Mouse (Mus musculus) liver, postnatal 0 days (tissue): ENCODE measurements around the gene Ttc34. TPM values are rescaled to one million over a fixed set of nuclear protein-coding genes. Genes with fewer than 3 reads are reported as not detected.

Experiments
- ATAC-seq: fragments of 200-750 bp; cut with Nextera tagmentation; 2 replicates; pipeline ENCODE4 v1.8.0; 2017; ENCODE audit warnings: mild to moderate bottlenecking, moderate library complexity
- DNase-seq: peaks from one replicate; pipeline ENCODE4 v3.0.0-alpha.2; 2016
- H3K27ac ChIP-seq: fragments of 300-500 bp; sonication (generic); 2 replicates; pipeline ENCODE4 v1.5.1; 2014; ENCODE audit warnings: antibody characterized with exemption, moderate library complexity, mild to moderate bottlenecking, low read depth
- H3K27me3 ChIP-seq: fragments of 300-500 bp; sonication (generic); 2 replicates; pipeline ENCODE4 v1.6.1; 2014; ENCODE audit warnings: low read length, control low read depth, mixed read lengths; ENCODE audit not compliant: insufficient read depth
- H3K36me3 ChIP-seq: fragments of 300-500 bp; sonication (generic); replicated peaks from 2 replicates; pipeline ENCODE4 v1.6.1; 2014; ENCODE audit warnings: mild to moderate bottlenecking, control low read depth, low read length, moderate library complexity, mixed read lengths; ENCODE audit not compliant: insufficient read depth
- H3K4me1 ChIP-seq: fragments of 300-500 bp; sonication (generic); 2 replicates; pipeline ENCODE4 v1.6.1; 2014; ENCODE audit warnings: antibody characterized with exemption, mild to moderate bottlenecking, control low read depth; ENCODE audit not compliant: insufficient read depth
- H3K4me2 ChIP-seq: fragments of 300-500 bp; sonication (generic); 2 replicates; pipeline ENCODE4 v1.6.1; 2014; ENCODE audit warnings: low read depth, mild to moderate bottlenecking, low read length, moderate library complexity, mixed read lengths
- H3K4me3 ChIP-seq: fragments of 300-500 bp; sonication (generic); 2 replicates; pipeline ENCODE4 v1.5.1; 2014; ENCODE audit warnings: low read depth, low read length
- H3K9ac ChIP-seq: fragments of 300-500 bp; sonication (generic); replicated peaks from 2 replicates; pipeline ENCODE4 v1.6.1; 2014; ENCODE audit warnings: mild to moderate bottlenecking, moderate library complexity
- H3K9me3 ChIP-seq: fragments of 300-500 bp; sonication (generic); 2 replicates; pipeline ENCODE4 v1.6.1; 2016; ENCODE audit warnings: mild to moderate bottlenecking, control low read depth, low read length, mixed read lengths
- CTCF ChIP-seq: sonication (generic); IDR thresholded peaks from 2 replicates; pipeline ENCODE4 v1.5.1; 2016; ENCODE audit warnings: antibody characterized with exemption, low read depth
- EP300 ChIP-seq: IDR thresholded peaks from 2 replicates; pipeline ENCODE4 v1.6.1; 2016; ENCODE audit warnings: antibody characterized with exemption, low read depth, mild to moderate bottlenecking
- WGBS: fragments of 180-500 bp; shearing (Covaris S2); extraction: QIAGEN DNeasy Blood & Tissue Kit; methylation state at CpG from one replicate; pipeline ENCODE4 v1.1.7; 2014; ENCODE audit not compliant: insufficient replicate concordance; 5-methylcytosine and 5-hydroxymethylcytosine counted together
- polyA plus RNA-seq: library from polyadenylated mRNA; unstranded; fragments of >200 nt; fragmentation: Nextera tagmentation; extraction: Ambion mirVana; gene quantifications from 2 replicates; pipeline ENCODE4 v1.2.1, GENCODE M21; 2015

Gene Ttc34
- polyA plus RNA-seq, 1 experiment from 2014 or later: not detected

DNA sequence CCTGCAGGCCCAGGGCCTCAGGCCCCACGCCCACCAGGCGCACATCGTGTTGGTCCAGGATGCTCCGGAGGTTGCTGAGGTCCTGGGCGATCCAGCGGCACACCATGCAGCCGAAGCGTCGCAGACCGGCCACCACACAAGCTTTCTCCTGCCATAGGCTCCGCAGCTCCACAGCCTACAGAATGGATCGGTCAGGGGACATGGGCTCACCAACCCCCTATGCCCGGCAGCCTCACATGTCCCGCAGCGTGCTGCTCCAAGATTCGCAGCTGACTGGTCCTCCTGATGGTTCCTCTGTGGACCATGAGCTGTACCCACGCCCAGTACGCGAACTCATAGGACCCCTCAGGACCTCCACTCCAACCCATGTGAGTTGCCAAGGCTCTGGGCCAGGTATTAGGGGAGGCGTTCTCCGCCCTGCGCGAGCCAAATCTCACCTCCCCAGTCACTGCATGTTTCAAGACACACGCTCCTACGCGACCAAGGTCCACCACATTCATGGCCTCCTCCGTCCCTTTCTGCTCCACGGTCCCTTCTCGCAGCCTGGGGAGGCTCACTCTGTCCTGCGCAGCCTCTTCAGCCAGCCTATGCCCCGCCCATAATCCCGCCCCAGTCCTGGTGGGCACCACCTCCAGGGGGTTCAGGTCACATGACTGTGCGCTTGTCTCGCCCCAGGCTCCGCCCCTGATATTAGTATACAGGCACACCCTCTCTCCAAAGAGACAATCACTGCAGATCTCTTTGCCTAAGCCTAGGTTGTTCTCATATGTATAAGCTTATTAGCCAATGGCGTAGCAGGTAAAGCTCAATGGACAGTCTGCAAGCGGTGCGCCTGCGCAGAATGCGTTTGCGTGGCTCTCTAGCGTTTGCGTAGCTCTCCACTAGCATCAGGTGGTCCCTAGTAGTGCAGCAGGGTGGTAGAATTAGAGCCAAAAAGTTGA, 61.5 kb downstream of the Ttc34 start, which contains the start of gene Fam213b:
Gene Fam213b, minus strand, starts transcription at position 630 of the 941 bp plus-strand sequence.
- no peak for TF ChIP-seq CTCF
- no peak for TF ChIP-seq EP300
- Histone ChIP-seq H3K4me3 (peak within 1 kb of the TSS; percentile 48), H3K4me1 (peaks cover 17% of the 10 kb centered on the region), H3K27ac (no peak within 1 kb of the TSS), H3K4me2 (peak within 1 kb of the TSS; percentile 97), H3K27me3 (no peaks in the 10 kb centered on the region), H3K36me3 (no peaks in the 10 kb centered on the region), H3K9me3 (no peaks in the 10 kb centered on the region), H3K9ac (peak within 1 kb of the TSS; percentile 56)
- 7% methylated on average over 43 of the region's 43 CpGs for WGBS
- DNase-seq (peak; percentile 89), ATAC-seq (peak; percentile 95)

DNA sequence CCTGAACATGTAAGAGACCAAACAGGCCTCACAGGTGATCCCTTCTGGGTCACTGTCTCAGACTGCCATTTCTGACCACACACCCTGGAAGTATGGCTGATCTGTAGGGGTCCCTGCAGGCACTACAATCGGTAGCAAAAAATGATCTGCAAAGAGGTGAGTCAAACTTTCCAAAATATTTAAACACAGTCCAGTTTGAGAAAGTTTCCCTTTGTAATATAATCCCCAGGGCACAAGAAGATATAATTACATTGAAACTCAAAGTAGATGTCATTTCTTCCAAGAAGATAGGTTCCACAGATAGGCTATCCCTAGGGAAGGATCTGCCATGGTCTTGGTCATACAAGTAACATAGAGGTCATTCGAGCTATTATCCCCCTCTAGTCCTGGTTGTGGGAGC, 65.1 kb downstream of the Ttc34 start:
- no peak overlapping the region for H3K4me2 ChIP-seq

DNA sequence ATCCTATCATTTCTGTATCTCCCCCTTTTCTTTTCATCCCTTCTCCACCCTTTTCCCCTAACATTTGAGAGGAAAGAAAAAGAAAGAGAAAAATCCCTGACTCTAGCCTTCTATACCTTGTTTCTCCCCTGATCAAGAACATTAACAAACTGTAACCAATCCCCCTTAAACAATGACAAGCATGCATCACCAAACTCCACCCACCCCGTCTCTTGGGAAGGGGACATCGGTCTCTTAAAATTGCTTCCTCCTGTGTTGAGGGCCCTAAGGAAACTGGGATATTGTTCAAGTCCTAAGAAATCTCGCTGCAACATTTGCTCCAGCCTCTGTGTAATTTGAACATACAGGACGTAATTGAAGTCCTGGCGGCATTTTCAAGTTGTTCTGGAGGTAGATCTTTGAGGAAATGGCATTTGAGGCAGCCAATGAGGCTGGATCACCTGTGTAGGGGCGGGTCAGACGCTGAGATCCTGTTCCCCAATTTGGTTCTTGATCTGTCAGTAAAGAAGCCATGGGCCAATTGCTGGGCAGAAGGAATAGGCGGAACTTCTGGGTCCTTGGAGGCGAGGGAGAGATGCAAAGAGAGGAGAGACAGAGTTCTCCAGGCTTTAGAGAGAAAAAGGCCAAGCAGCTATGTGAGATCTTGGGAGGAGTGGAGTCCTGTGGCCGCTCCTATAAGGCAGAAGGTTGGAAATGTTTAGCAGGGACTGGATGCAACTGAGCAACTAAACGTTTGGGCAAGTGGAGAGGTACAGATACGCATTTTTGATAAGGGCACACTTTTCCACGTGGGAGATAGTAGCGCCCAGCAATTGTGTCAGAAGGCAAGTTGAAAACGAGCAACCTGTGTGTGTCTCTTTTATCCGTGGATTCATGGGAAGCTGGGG, 67.2 kb downstream of the Ttc34 start:
- Histone ChIP-seq H3K9ac (peak overlapping the region; percentile 62), H3K9me3 (no peaks in the 10 kb centered on the region), H3K4me3 (peak overlapping the region; percentile 57), H3K27ac (peak overlapping the region; percentile 29), H3K36me3 (no peaks in the 10 kb centered on the region), H3K4me1 (peaks cover 24% of the 10 kb centered on the region), H3K27me3 (no peaks in the 10 kb centered on the region), H3K4me2 (peak overlapping the region; percentile 89)
- ATAC-seq: peak; percentile 93
- WGBS: under 1% methylated on average over 16 of the region's 16 CpGs
- no peak; the same call in 1 of the 2 replicates for TF ChIP-seq EP300
- TF ChIP-seq CTCF: no peak
- DNase-seq: peak; percentile 86

More for the DNA sequence above, 65.1 kb downstream of the Ttc34 start:
- 84% methylated on average over 2 of the region's 2 CpGs for whole genome bisulfite sequencing
- TF ChIP-seq EP300: no peak
- no peak for TF ChIP-seq CTCF
- no peaks in the 10 kb centered on the region for H3K27me3 ChIP-seq
- H3K9ac ChIP-seq: no peak overlapping the region
- H3K4me1 ChIP-seq: peaks cover 28% of the 10 kb centered on the region
- H3K4me3 ChIP-seq: no peak overlapping the region
- H3K9me3 ChIP-seq: no peaks in the 10 kb centered on the region
- H3K36me3 ChIP-seq: no peaks in the 10 kb centered on the region
- DNase-seq (no peak), ATAC-seq (no peak)
- no peak overlapping the region for H3K27ac ChIP-seq

DNA sequence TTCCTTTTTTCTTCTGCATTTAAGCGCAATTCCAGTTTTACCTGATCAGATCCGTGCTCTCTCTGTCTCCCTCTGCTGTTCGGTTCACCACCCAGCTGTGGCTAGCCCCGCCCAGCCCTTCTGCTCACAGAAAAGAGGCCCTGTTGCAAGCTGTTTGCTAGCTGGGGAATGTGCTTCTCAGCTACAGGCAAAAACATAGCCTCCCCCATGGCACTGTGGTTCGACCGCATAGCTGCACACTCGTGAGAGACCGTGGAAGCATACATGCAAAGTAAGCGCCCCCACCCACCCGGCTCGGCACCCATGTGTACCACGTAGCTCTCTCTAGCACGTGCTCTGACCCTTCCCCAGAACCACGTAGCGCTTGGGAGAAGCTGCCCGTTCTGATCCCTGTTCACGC, 70.6 kb downstream of the Ttc34 start:
- 41% methylated on average over 17 of the region's 17 CpGs for WGBS
- ATAC-seq: peak; percentile 48
- peak; percentile 90 for DNase-seq
- Histone ChIP-seq H3K4me2 (peak overlapping the region; percentile 36), H3K9ac (peak overlapping the region; percentile 42; the same call in 1 of the 2 replicates), H3K4me3 (no peak overlapping the region), H3K27ac (peak overlapping the region; percentile 71), H3K9me3 (no peaks in the 10 kb centered on the region), H3K4me1 (peaks cover 42% of the 10 kb centered on the region), H3K27me3 (no peaks in the 10 kb centered on the region), H3K36me3 (no peaks in the 10 kb centered on the region)
- TF ChIP-seq EP300 (0 out of 2 replicates have a peak, but pooled peaks have one; percentile 11), CTCF (peak; percentile 93)

DNA sequence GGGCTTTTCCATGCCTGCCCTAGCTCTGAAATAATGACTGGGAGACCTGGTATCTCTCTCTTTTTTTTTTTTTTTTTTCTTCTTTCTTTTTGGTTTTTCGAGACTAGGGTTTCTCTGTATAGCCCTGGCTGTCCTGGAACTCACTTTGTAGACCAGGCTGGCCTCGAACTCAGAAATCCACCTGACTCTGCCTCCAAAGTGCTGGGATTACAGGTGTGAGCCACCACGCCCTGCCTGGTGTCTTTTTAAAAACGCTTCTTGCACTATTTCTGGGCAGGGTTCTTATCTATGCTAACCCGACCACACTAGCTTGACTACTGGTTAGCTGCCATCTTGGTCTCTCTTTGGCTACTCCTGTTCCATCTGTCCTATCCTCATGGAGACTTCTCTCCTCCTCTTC, 71.2 kb downstream of the Ttc34 start:
- peak overlapping the region; percentile 71; the same call in 1 of the 2 replicates for H3K27ac ChIP-seq
- WGBS: 58% methylated on average over 5 of the region's 5 CpGs
- TF ChIP-seq EP300: no peak
- TF ChIP-seq CTCF: no peak

More for the DNA sequence above, 71.2 kb downstream of the Ttc34 start:
- Histone ChIP-seq H3K27me3 (no peaks in the 10 kb centered on the region), H3K9ac (no peak overlapping the region), H3K9me3 (no peaks in the 10 kb centered on the region), H3K4me2 (no peak overlapping the region), H3K4me3 (no peak overlapping the region), H3K4me1 (peaks cover 49% of the 10 kb centered on the region), H3K36me3 (no peaks in the 10 kb centered on the region)
- no peak for DNase-seq
- no peak for ATAC-seq
